Mouse (Mus musculus) stomach, embryonic 16.5 days (tissue): ENCODE data around the gene Serpina9. TPM values are rescaled to one million over a fixed set of nuclear protein-coding genes. Genes with fewer than 3 reads are reported as not detected.

Experiments
- ATAC-seq: fragments of 200-750 bp; cut with Nextera tagmentation; 2 replicates; pipeline ENCODE4 v1.8.0; 2017; ENCODE audit warnings: moderate number of reproducible peaks, moderate TSS enrichment; ENCODE audit not compliant: insufficient read depth, low FRiP score
- H3K27ac ChIP-seq: fragments of 300-500 bp; sonication (generic); 2 replicates; pipeline ENCODE4 v1.5.1; 2014; ENCODE audit warnings: low read length
- H3K27me3 ChIP-seq: fragments of 300-500 bp; sonication (generic); 2 replicates; pipeline ENCODE4 v1.6.1; 2014; ENCODE audit warnings: low read length, control low read depth, mixed read lengths; ENCODE audit not compliant: control insufficient read depth, insufficient read depth
- H3K36me3 ChIP-seq: fragments of 300-500 bp; sonication (generic); 2 replicates; pipeline ENCODE4 v1.6.1; 2014; ENCODE audit warnings: low read length; ENCODE audit not compliant: control insufficient read depth, insufficient read depth
- H3K4me1 ChIP-seq: fragments of 300-500 bp; sonication (generic); 2 replicates; pipeline ENCODE4 v1.6.1; 2014; ENCODE audit warnings: low read length, control low read depth, mixed read lengths; ENCODE audit not compliant: control insufficient read depth, insufficient read depth
- H3K4me2 ChIP-seq: fragments of 300-500 bp; sonication (generic); 2 replicates; pipeline ENCODE4 v1.6.1; 2014; ENCODE audit warnings: low read depth, low read length, mixed read lengths
- H3K4me3 ChIP-seq: fragments of 300-500 bp; sonication (generic); replicated peaks from 2 replicates; pipeline ENCODE4 v1.5.1; 2014; ENCODE audit warnings: mild to moderate bottlenecking, low read length
- H3K9ac ChIP-seq: fragments of 300-500 bp; sonication (generic); 2 replicates; pipeline ENCODE4 v1.6.1; 2014; ENCODE audit warnings: low read length
- H3K9me3 ChIP-seq: fragments of 300-500 bp; sonication (generic); replicated peaks from 2 replicates; pipeline ENCODE4 v1.6.1; 2016; ENCODE audit warnings: low read length, control low read depth; ENCODE audit not compliant: control insufficient read depth
- WGBS: fragments of 180-500 bp; shearing (Covaris S2); extraction: QIAGEN DNeasy Blood & Tissue Kit; methylation state at CpG from one replicate; pipeline ENCODE4 v1.1.7; 2014; 5-methylcytosine and 5-hydroxymethylcytosine counted together
- polyA plus RNA-seq: library from polyadenylated mRNA; unstranded; fragments of >200 nt; fragmentation: Nextera tagmentation; extraction: Ambion mirVana; gene quantifications from 2 replicates; pipeline ENCODE4 v1.2.1, GENCODE M21; 2015

The Serpina9 gene
- polyA plus RNA-seq, 1 experiment from 2014 or later = 0.05 TPM

- Histone ChIP-seq H3K9me3 (no peaks in the 10 kb centered on the region), H3K36me3 (no peaks in the 10 kb centered on the region), H3K4me2 (no peak overlapping the region), H3K9ac (no peak overlapping the region), H3K27ac (no peak overlapping the region), H3K27me3 (no peaks in the 10 kb centered on the region), H3K4me3 (no peak overlapping the region), H3K4me1 (peaks cover 7% of the 10 kb centered on the region; the same call in 1 of the 2 replicates)
- WGBS = 82% methylated on average over 8 of the region's 8 CpGs
- ATAC-seq = no peak
These were observed 13.9 kb downstream of the Serpina9 start for GRCm38 (mm10) chr12:103999611-104000010.

- 58% methylated on average over 2 of the region's 2 CpGs for WGBS
- no peak for ATAC-seq
These were observed 17.0 kb downstream of the Serpina9 start for GRCm38 (mm10) chr12:103996513-103996912.

DNA sequence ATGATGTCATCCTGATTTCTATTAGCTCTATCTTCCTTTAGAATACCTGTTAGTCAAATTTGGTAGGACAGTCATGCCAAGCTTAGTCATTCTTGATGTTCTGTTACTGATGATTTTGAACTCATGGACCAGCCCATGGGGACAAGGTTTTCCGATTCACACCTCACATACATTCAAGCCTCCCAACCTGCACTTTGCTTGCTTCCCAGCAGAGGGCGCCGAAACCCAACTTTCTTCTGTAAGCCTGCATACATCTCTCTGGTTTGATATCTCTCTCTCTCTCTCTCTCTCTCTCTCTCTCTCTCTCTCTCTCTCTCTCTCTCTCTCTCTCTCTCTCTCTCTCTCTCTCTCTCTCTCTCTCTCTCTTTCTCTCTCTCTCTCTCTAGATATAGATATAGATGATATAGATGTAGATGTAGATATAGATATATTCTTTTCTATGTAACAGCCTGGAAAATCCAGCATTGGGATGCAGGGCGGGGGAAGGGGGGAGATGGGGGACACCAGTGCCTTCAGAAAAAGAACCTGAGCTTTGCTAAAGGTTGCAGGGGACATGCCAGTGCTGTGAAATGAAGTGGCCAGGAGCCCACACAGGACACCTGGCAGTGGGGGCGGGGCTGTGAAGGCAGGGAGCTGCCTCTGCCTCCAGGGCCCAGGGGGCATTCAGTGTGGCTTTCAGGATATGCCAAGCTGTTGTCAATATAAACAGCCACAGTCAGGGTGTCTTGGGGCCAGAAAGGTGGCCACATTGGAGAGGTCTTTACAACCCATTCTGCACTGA lies 18.1 kb downstream of the Serpina9 start:
- Histone ChIP-seq H3K9ac (no peak overlapping the region), H3K36me3 (no peaks in the 10 kb centered on the region), H3K27ac (no peak overlapping the region), H3K27me3 (no peaks in the 10 kb centered on the region), H3K4me1 (no peaks in the 10 kb centered on the region), H3K4me3 (no peak overlapping the region), H3K4me2 (no peak overlapping the region), H3K9me3 (no peaks in the 10 kb centered on the region)
- no peak for ATAC-seq
- WGBS = 36% methylated on average over 5 of the region's 5 CpGs

More at GRCm38 (mm10) chr12:103996513-103996912, 17.0 kb downstream of the Serpina9 start:
- H3K27ac ChIP-seq = no peak overlapping the region
- H3K4me1 ChIP-seq = no peaks in the 10 kb centered on the region
- no peak overlapping the region for H3K4me3 ChIP-seq
- no peak overlapping the region for H3K9ac ChIP-seq
- no peaks in the 10 kb centered on the region for H3K9me3 ChIP-seq
- H3K27me3 ChIP-seq = no peaks in the 10 kb centered on the region
- H3K4me2 ChIP-seq = no peak overlapping the region
- no peaks in the 10 kb centered on the region for H3K36me3 ChIP-seq

GRCm38 (mm10) chr12:103992945-103993344 lies 20.6 kb downstream of the Serpina9 start:
- 67% methylated on average over 7 of the region's 7 CpGs for WGBS
- Histone ChIP-seq H3K9me3 (no peaks in the 10 kb centered on the region), H3K4me3 (no peak overlapping the region), H3K27ac (no peak overlapping the region), H3K9ac (no peak overlapping the region), H3K27me3 (no peaks in the 10 kb centered on the region), H3K4me2 (no peak overlapping the region), H3K4me1 (no peaks in the 10 kb centered on the region), H3K36me3 (no peaks in the 10 kb centered on the region)
- ATAC-seq = no peak

DNA sequence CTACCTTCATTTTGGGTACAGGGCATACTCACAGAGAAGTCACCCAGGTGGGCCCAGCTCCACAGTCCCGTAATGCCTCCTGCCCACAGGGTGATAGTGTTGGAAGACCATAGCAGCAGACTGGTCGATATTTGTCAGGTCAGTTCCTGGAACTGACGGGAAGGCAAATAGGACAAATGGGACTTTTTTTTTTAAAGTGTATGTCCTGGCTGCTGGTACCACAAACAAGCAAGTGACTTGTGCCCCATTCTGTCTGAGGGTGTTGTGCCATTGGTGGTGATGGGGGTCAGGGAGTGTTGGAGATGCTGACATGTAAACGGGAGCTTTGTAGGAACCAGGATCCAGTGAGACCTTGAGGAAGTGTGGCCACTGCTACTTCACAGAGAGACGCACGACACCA lies 23.7 kb downstream of the Serpina9 start, which contains the start of gene Serpina11:
Gene Serpina11 (minus strand): TSS at position 101 of the 400 bp plus-strand sequence.
- H3K9ac ChIP-seq = no peak within 1 kb of the TSS
- ATAC-seq = no peak
- 83% methylated on average over 6 of the region's 6 CpGs for WGBS
- H3K4me2 ChIP-seq = no peak within 1 kb of the TSS
- no peaks in the 10 kb centered on the region for H3K4me1 ChIP-seq
- H3K36me3 ChIP-seq = no peaks in the 10 kb centered on the region
- H3K4me3 ChIP-seq = no peak within 1 kb of the TSS
- H3K27ac ChIP-seq = no peak within 1 kb of the TSS
- H3K27me3 ChIP-seq = no peaks in the 10 kb centered on the region
- H3K9me3 ChIP-seq = no peaks in the 10 kb centered on the region

DNA sequence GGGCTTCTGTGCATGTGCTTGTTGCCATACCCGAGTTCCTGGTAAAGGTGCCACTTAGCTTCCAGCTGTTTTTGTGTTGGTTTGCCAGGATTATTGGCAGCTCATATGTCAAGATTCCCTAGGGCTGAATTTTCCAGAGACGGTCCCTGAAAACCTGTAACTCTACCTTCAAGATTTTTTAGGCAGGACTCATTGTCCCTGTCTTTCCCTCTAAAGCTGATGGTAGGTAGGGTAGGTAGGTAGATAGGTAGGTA lies 24.1 kb downstream of the Serpina9 start:
- Histone ChIP-seq H3K36me3 (no peaks in the 10 kb centered on the region), H3K4me1 (no peaks in the 10 kb centered on the region), H3K4me3 (no peak overlapping the region), H3K9me3 (no peaks in the 10 kb centered on the region), H3K27me3 (no peaks in the 10 kb centered on the region), H3K27ac (no peak overlapping the region), H3K9ac (no peak overlapping the region), H3K4me2 (no peak overlapping the region)
- 55% methylated on average over 2 of the region's 2 CpGs for WGBS
- ATAC-seq = no peak

DNA sequence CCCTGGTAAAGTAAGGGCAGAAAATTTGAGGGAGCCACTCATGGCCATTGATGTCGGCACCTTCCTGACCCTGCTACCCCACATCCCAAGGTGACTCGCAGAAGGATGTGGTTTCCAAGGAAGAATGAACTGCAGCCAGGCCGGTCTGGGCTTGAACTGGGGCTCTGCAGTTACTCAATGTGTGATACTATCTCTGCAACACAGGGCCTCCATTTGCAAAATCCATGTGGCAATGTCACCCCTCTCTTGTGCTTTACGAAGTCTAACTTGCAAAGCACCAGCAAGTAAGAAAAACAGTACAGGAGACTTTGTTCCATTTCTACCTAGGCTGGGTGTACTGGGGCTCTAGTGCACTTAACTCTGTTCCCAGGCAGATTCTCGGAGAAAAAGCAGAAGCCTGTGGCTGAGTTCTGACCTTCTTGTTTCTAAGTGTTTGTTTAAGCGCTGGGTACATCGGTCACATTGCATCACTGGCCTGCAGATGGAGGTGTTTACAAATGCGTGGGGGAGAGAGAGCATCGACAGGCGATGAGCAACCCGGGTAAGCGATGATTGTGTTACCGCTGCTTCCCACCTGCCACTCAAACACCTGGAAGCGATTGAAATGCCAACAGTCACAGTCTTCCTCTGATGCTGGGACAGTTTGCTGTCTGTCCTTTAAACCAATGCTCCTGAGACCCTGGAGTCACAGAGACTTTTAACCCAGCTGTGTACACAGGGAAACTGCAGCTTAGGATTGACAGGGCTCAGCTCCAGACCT lies 24.6 kb downstream of the Serpina9 start:
- WGBS = 29% methylated on average over 14 of the region's 14 CpGs
- no peak for ATAC-seq

DNA sequence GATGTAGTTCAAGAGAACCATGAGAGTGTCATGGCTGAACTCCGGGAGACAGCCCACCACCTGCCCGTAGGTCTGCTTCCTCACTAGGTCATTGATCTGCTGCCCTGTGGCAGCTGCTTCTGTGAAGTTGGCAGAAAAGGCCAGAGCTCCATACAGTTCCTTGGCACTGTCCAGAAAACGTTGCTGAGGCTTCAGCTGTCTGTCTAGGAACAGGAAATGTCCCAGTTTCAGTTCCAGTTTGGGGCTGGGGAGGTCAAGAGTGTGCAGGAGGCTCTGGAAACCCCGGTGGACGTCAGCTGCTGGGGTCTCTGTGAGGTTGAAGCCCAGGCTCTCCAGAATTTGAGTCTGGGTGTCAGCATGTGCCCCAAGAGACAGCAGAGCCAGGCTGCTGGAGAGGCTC lies 27.7 kb downstream of the Serpina9 start:
- Histone ChIP-seq H3K4me2 (no peak overlapping the region), H3K4me1 (no peaks in the 10 kb centered on the region), H3K9ac (no peak overlapping the region), H3K9me3 (no peaks in the 10 kb centered on the region), H3K27ac (no peak overlapping the region), H3K36me3 (no peaks in the 10 kb centered on the region), H3K27me3 (no peaks in the 10 kb centered on the region), H3K4me3 (no peak overlapping the region)
- no peak for ATAC-seq
- WGBS = 54% methylated on average over 5 of the region's 5 CpGs

More for the DNA sequence above, 24.6 kb downstream of the Serpina9 start:
- Histone ChIP-seq H3K4me2 (no peak overlapping the region), H3K9me3 (no peaks in the 10 kb centered on the region), H3K36me3 (no peaks in the 10 kb centered on the region), H3K27me3 (no peaks in the 10 kb centered on the region), H3K27ac (no peak overlapping the region), H3K4me3 (no peak overlapping the region), H3K9ac (no peak overlapping the region), H3K4me1 (no peaks in the 10 kb centered on the region)

GRCm38 (mm10) chr12:103984935-103985334 lies 28.6 kb downstream of the Serpina9 start:
- Histone ChIP-seq H3K4me1 (no peaks in the 10 kb centered on the region), H3K4me2 (no peak overlapping the region), H3K9me3 (no peaks in the 10 kb centered on the region), H3K27ac (no peak overlapping the region), H3K36me3 (no peaks in the 10 kb centered on the region), H3K9ac (no peak overlapping the region), H3K4me3 (no peak overlapping the region), H3K27me3 (no peaks in the 10 kb centered on the region)
- no peak for ATAC-seq
- 63% methylated on average over 4 of the region's 4 CpGs for WGBS
